Mouse (Mus musculus) lung, adult 2 months (tissue): ENCODE data around the gene Trim34a.

Experiments used
- CTCF ChIP-seq: fragments of 200-500 bp; IDR thresholded peaks from 2 replicates; pipeline ENCODE4 v1.5.1; 2011; ENCODE audit warnings: mild to moderate bottlenecking, low read length, control low read depth; ENCODE audit not compliant: insufficient read depth
- POLR2A ChIP-seq: fragments of 200-500 bp; IDR thresholded peaks from 2 replicates; pipeline ENCODE4 v1.6.1; 2011; ENCODE audit warnings: low read depth, mild to moderate bottlenecking, control low read depth, low read length, borderline replicate concordance; ENCODE audit errors: extremely low read depth

DNA sequence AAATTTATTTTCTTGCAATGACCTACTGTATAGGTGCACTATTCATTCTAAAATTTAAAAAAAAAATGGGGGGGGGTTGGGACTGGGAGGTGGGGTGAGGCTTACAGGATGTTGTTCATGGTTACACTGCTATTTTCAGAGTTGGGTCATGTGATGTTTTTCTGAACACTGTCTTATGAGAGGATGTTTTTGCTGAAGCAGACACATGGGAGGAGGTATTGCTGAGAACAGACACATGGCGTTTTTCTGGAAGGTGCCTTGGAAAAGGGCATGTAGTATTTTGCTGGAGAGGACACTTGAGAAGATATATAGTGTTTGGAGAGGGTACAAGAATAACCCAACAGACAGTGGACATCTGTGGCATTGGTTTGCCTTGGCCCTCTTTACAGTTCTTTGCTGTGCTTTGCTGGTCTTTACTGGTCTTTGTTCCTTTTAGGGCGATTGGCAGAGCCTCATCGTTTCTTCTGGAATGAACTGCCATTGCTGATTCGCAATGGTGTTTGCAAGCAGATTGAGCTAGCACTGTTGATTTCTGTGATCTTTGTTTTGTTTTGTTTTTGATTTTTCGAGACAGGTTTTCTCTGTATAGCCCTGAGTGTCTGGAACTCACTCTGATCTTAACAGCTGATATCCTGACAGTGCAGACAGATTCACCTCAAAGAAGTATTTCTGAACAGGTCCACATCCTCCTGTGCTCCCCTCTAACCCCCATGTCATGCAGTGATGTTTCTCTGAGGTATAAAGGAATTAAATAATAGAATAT is 47.6 kb downstream of the Trim34a start:
- TF ChIP-seq CTCF (no peak), POLR2A (no peak)
